Mouse (Mus musculus): ENCODE measurements around the gene Nup107. TPM values are rescaled to one million over a fixed set of nuclear protein-coding genes. Genes with fewer than 3 reads are reported as not detected.

Gene Nup107
- 37.7 and 39.1 TPM in 2 replicates for polyA plus RNA-seq (2014; fragmentation: Nextera tagmentation; extraction: Ambion mirVana)

DNA sequence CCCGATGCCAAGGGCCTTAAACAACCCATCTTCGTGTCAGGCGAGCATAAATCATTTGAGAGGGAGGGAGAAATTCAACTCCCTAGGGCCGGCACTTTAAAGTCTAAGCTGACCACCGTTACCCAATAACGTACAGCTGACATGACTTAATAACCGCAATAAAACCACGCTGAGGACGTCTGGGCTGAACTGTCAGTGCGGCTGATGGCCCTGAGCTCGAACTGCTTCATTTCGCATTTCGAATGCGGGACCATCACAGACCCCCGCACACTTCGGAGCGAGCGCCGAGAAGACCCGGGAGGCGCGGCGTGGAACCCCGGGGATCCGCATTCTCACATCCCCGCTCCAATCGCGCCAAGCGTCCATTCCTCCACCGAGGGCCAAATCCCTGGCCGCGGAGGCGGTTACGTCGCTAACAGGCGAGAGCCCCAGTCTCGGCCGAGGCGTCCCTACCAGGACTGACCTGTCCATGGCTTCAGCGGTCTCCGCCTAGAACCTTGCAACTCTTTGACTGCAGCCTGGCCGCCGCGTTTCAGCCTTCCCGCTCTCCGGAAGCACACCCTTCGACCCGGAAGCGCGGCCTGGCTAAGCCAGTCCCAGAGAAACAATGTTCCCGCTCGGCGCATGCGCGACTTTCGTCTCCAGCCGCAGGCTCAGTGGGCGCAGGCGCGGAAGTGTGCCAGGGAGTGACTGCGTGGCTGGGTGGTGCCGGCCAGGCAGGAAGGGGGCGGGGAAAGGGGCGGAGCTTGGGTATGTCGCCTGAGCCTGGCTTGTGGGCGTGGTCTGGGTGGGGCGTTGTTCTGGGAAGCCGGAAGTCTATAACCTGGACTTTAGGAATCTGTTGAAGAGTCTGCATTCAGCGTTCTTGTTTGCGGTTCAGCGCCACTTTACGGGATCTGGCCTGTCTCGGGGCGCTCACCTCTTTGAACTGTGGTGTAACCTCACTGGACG is at the start of gene Nup107:
TSS of gene Nup107 (minus strand) at position 565 of the 951 bp plus-strand sequence.
- WGBS, result under 1% methylated on average over 75 of the region's 75 CpGs
- H3K9ac ChIP-seq, result peak within 1 kb of the TSS; percentile 73
- no peaks in the 10 kb centered on the region for H3K27me3 ChIP-seq (ENCODE audit: control insufficient read depth, insufficient read depth, low read length)
- H3K4me1 ChIP-seq (replicated peaks; ENCODE audit: control insufficient read depth, insufficient read depth, low read length), result peaks cover 15% of the 10 kb centered on the region; the same call in 1 of the 2 replicates
- H3K4me2 ChIP-seq (replicated peaks), result peak within 1 kb of the TSS; percentile 74
- H3K27ac ChIP-seq, result peak within 1 kb of the TSS; percentile 69; the same call in 1 of the 2 replicates
- H3K9me3 ChIP-seq (ENCODE audit: control insufficient read depth, low read length), result no peaks in the 10 kb centered on the region; the same call in 1 of the 2 replicates
- peaks cover 4% of the 10 kb centered on the region for H3K36me3 ChIP-seq (replicated peaks; ENCODE audit: control insufficient read depth, insufficient read depth)
- ATAC-seq (ENCODE audit: low FRiP score), result peak; percentile 98
- H3K4me3 ChIP-seq (replicated peaks; ENCODE audit: low read length), result peak within 1 kb of the TSS; percentile 75
- DNase-seq (ENCODE audit: low spot score), result peak; percentile 100

DNA sequence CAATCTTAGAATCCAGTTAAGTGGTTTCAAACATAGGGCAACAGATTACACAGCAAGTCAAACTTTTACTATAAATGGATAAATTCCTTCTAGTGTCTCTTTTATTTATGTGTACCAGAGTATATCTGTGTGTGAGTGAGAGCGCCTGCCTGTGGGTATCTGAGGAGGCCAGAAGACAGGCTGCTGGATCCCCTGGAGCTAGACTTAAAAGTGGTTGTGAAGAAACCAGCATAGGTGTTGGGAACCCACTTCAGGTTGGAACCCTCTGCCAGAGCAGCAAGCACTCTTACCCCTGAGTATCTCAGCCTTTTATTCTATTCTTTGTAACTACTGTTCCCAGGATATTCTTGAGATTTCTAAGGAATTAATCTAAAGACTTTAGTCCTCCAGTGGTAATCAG is 49.3 kb upstream of the Nup107 start:
- DNase-seq (ENCODE audit: low spot score) (no peak), ATAC-seq (ENCODE audit: low FRiP score) (no peak)
- H3K36me3 ChIP-seq (replicated peaks; ENCODE audit: control insufficient read depth, insufficient read depth), result no peaks in the 10 kb centered on the region
- H3K4me1 ChIP-seq (replicated peaks; ENCODE audit: control insufficient read depth, insufficient read depth, low read length), result peaks cover 19% of the 10 kb centered on the region
- H3K4me2 ChIP-seq (replicated peaks), result no peak overlapping the region
- no peak overlapping the region for H3K27ac ChIP-seq
- H3K4me3 ChIP-seq (replicated peaks; ENCODE audit: low read length), result no peak overlapping the region
- WGBS, result 91% methylated on average over 1 of the region's 1 CpGs
- H3K27me3 ChIP-seq (ENCODE audit: control insufficient read depth, insufficient read depth, low read length), result no peaks in the 10 kb centered on the region
- H3K9ac ChIP-seq, result no peak overlapping the region
- H3K9me3 ChIP-seq (ENCODE audit: control insufficient read depth, low read length), result no peaks in the 10 kb centered on the region

DNA sequence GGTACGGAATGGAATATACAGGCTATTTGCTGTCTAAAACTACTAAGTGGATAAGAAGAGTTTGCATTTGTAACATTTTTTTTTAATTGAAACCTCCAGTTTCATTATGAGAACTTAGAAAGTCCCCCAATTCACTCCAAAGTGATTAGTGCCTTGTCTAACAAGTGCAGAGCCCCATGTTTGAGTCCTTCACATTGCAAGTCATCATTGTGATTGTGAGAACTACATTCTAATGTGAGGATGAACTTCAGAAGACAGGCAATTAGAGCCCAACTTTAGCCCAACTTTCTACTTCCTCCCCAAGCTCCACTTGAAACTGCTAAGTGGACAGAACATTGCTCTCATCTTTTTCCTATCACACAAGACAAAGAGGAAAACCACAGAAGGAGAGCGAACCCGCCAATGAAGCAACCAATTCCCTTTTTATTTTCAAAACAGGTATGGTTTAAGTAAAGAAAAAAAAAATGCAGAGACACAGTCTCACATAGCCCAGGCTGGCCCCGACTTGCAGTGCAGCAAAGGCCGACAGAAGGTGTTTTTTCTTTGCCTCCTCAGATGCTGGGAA is 48.0 kb upstream of the Nup107 start:
- no peak for ATAC-seq (ENCODE audit: low FRiP score)
- Histone ChIP-seq H3K4me1 (replicated peaks; ENCODE audit: control insufficient read depth, insufficient read depth, low read length) (peaks cover 15% of the 10 kb centered on the region), H3K27ac (no peak overlapping the region), H3K9ac (no peak overlapping the region), H3K4me3 (replicated peaks; ENCODE audit: low read length) (no peak overlapping the region), H3K9me3 (ENCODE audit: control insufficient read depth, low read length) (no peaks in the 10 kb centered on the region), H3K36me3 (replicated peaks; ENCODE audit: control insufficient read depth, insufficient read depth) (no peaks in the 10 kb centered on the region), H3K4me2 (replicated peaks) (no peak overlapping the region), H3K27me3 (ENCODE audit: control insufficient read depth, insufficient read depth, low read length) (no peaks in the 10 kb centered on the region)
- no peak for DNase-seq (ENCODE audit: low spot score)
- WGBS, result 95% methylated on average over 5 of the region's 5 CpGs

DNA sequence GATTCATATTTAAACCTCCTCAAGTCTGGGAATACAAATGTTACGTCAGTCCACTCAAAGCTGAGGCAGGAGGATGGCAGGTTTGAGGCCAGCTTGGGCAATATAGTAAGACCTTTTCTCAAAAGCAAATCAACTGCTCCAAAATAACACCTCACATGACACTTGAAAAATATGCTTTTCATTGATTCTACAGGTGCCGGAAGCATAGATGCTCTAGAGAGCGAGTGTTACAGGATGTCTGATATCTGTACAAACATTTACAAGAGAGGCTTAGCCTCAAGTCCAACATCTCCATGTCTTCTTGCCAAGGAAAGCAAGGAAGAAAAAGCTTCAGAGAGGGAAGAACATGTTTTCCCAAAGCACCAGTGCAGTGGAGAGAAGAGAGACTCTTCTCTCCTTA is 47.2 kb upstream of the Nup107 start:
- no peak overlapping the region for H3K4me2 ChIP-seq (replicated peaks)
- H3K27ac ChIP-seq, result no peak overlapping the region
- ATAC-seq (ENCODE audit: low FRiP score), result no peak
- no peaks in the 10 kb centered on the region for H3K27me3 ChIP-seq (ENCODE audit: control insufficient read depth, insufficient read depth, low read length)
- no peak overlapping the region for H3K9ac ChIP-seq
- H3K4me3 ChIP-seq (replicated peaks; ENCODE audit: low read length), result no peak overlapping the region
- no peaks in the 10 kb centered on the region for H3K9me3 ChIP-seq (ENCODE audit: control insufficient read depth, low read length)
- H3K4me1 ChIP-seq (replicated peaks; ENCODE audit: control insufficient read depth, insufficient read depth, low read length), result peaks cover 14% of the 10 kb centered on the region
- DNase-seq (ENCODE audit: low spot score), result no peak
- 92% methylated on average over 3 of the region's 3 CpGs for WGBS
- no peaks in the 10 kb centered on the region for H3K36me3 ChIP-seq (replicated peaks; ENCODE audit: control insufficient read depth, insufficient read depth)

DNA sequence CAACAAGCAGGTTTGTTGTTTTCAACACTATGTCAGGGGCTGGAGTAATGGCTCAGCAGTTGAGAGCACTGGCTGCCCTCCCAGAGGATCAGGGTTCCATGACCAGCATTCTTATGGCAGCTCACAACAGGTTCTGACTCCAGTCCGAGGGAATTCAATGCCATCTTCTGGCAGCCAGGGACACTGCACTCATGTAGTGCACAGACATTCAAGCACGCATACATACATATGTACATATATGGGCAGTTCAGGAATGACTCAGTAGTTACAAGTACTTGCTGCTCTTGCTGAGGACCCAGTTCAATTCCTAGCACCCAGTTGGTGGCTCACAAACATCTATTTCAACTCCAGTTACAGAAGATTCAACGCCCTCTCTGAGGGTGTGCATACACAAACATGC is 46.4 kb upstream of the Nup107 start:
- H3K9me3 ChIP-seq (ENCODE audit: control insufficient read depth, low read length), result no peaks in the 10 kb centered on the region
- H3K36me3 ChIP-seq (replicated peaks; ENCODE audit: control insufficient read depth, insufficient read depth), result no peaks in the 10 kb centered on the region
- WGBS, result 93% methylated on average over 3 of the region's 3 CpGs
- no peak for DNase-seq (ENCODE audit: low spot score)
- H3K27me3 ChIP-seq (ENCODE audit: control insufficient read depth, insufficient read depth, low read length), result no peaks in the 10 kb centered on the region
- ATAC-seq (ENCODE audit: low FRiP score), result no peak
- no peak overlapping the region for H3K27ac ChIP-seq
- no peak overlapping the region for H3K4me3 ChIP-seq (replicated peaks; ENCODE audit: low read length)
- no peak overlapping the region for H3K9ac ChIP-seq
- H3K4me2 ChIP-seq (replicated peaks), result no peak overlapping the region
- H3K4me1 ChIP-seq (replicated peaks; ENCODE audit: control insufficient read depth, insufficient read depth, low read length), result peaks cover 5% of the 10 kb centered on the region

DNA sequence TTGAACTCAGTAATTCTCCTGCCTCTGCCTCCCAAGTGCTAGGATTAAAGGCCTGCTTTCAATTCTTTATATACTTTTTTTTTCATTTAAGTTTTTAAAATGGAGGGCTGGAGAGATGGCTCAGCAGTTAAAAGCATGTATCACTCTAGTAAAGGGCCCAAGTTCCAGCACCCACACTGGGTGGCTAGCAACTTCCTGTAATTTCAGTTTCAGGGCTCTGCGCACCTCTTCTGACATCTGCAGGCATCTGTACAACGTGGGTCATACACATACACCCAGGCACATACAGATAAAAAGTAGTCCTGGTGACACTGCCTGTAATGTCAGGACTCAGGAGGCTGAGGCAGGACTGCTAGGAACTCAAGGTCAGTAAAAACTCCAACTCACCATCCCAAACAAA is 43.8 kb upstream of the Nup107 start:
- Histone ChIP-seq H3K27ac (no peak overlapping the region), H3K27me3 (ENCODE audit: control insufficient read depth, insufficient read depth, low read length) (no peaks in the 10 kb centered on the region), H3K36me3 (replicated peaks; ENCODE audit: control insufficient read depth, insufficient read depth) (no peaks in the 10 kb centered on the region), H3K4me3 (replicated peaks; ENCODE audit: low read length) (no peak overlapping the region), H3K4me2 (replicated peaks) (no peak overlapping the region), H3K4me1 (replicated peaks; ENCODE audit: control insufficient read depth, insufficient read depth, low read length) (no peaks in the 10 kb centered on the region), H3K9ac (no peak overlapping the region), H3K9me3 (ENCODE audit: control insufficient read depth, low read length) (no peaks in the 10 kb centered on the region)
- no peak for DNase-seq (ENCODE audit: low spot score)
- ATAC-seq (ENCODE audit: low FRiP score), result no peak
- WGBS, result 94% methylated on average over 2 of the region's 2 CpGs

DNA sequence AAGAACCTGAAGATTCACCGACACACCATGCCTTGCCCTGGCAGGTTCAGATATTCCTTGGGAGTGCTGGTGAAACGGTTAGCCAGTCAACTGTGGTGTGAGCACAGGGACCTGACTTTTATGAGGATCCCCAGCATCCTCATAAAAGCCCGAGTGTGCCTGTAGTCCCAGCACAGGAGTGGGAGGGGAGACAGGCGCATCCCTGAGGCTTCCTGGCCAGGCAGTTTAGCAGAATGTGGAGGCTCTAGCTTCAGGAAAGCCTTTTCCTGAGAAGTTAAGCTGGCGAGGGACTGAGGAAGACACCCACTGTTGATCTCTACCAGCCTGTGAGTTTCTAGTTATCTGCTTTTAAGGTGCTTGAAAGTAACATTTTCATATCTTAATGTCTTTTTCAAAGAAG is 42.9 kb upstream of the Nup107 start:
- Histone ChIP-seq H3K9me3 (ENCODE audit: control insufficient read depth, low read length) (no peaks in the 10 kb centered on the region), H3K27ac (no peak overlapping the region), H3K36me3 (replicated peaks; ENCODE audit: control insufficient read depth, insufficient read depth) (no peaks in the 10 kb centered on the region), H3K9ac (no peak overlapping the region), H3K4me2 (replicated peaks) (no peak overlapping the region), H3K27me3 (ENCODE audit: control insufficient read depth, insufficient read depth, low read length) (no peaks in the 10 kb centered on the region), H3K4me1 (replicated peaks; ENCODE audit: control insufficient read depth, insufficient read depth, low read length) (no peaks in the 10 kb centered on the region), H3K4me3 (replicated peaks; ENCODE audit: low read length) (no peak overlapping the region)
- DNase-seq (ENCODE audit: low spot score), result no peak
- WGBS, result 72% methylated on average over 5 of the region's 5 CpGs
- no peak for ATAC-seq (ENCODE audit: low FRiP score)

DNA sequence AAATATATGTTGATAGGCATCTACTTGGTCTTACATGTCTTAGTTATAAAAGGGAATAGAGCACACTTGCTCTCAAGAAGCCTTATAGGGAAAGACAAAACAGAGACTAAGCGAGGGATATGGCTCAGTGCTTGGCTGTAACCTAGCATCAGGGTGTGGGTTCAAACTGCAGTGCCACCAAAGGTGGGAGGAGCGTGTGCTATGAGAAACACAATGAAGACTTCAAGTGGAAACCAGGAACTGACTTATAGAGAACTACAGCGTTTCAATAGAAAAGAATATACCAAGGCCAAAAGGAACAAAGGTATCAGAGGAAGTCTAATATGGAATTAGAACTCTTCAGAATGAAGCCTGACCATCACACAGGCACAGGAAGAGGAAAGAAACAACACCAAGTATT is 38.3 kb upstream of the Nup107 start:
- 98% methylated on average over 3 of the region's 3 CpGs for WGBS
- Histone ChIP-seq H3K4me2 (replicated peaks) (no peak overlapping the region), H3K9ac (no peak overlapping the region), H3K9me3 (ENCODE audit: control insufficient read depth, low read length) (no peaks in the 10 kb centered on the region), H3K4me1 (replicated peaks; ENCODE audit: control insufficient read depth, insufficient read depth, low read length) (no peaks in the 10 kb centered on the region), H3K4me3 (replicated peaks; ENCODE audit: low read length) (no peak overlapping the region), H3K36me3 (replicated peaks; ENCODE audit: control insufficient read depth, insufficient read depth) (no peaks in the 10 kb centered on the region), H3K27ac (no peak overlapping the region), H3K27me3 (ENCODE audit: control insufficient read depth, insufficient read depth, low read length) (no peaks in the 10 kb centered on the region)
- no peak for ATAC-seq (ENCODE audit: low FRiP score)
- no peak for DNase-seq (ENCODE audit: low spot score)

DNA sequence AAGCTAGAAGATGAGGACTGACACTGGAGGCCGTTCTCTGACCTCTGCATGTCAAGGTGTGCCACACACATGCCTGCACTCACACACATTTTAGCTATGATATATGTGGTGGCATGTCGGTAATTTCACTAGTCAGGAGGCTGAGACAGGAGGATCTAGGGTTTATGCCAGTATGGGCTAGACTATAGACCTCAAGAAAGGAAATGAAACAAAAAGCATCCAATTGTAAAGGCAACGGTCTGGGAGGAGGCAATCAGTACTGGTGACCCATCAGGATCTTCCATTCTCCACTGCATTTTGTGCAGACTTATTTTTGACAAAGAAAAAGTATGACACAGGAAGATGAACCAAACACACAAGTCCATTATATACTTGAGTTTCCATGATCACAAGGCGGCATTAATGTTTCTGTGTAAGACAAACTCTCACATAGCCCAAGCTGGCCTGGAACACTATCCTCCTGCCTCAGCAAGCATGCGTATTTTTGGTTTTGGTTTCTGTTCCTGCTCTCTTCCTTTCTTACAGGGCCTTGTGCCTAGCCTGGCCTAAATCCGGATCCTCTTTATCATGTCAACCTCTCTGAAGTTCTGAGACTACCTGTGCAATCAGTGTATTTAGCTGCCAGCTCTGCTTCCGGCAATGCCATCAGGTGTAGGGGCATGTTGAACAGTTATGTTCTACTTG is 37.1 kb upstream of the Nup107 start:
- no peak overlapping the region for H3K27ac ChIP-seq
- WGBS, result 96% methylated on average over 7 of the region's 7 CpGs

More for the DNA sequence above, 37.1 kb upstream of the Nup107 start:
- DNase-seq (ENCODE audit: low spot score) (no peak), ATAC-seq (ENCODE audit: low FRiP score) (no peak)
- H3K4me3 ChIP-seq (replicated peaks; ENCODE audit: low read length), result no peak overlapping the region
- no peak overlapping the region for H3K4me2 ChIP-seq (replicated peaks)
- H3K4me1 ChIP-seq (replicated peaks; ENCODE audit: control insufficient read depth, insufficient read depth, low read length), result no peaks in the 10 kb centered on the region
- H3K9me3 ChIP-seq (ENCODE audit: control insufficient read depth, low read length), result no peaks in the 10 kb centered on the region
- H3K27me3 ChIP-seq (ENCODE audit: control insufficient read depth, insufficient read depth, low read length), result no peaks in the 10 kb centered on the region
- no peaks in the 10 kb centered on the region for H3K36me3 ChIP-seq (replicated peaks; ENCODE audit: control insufficient read depth, insufficient read depth)
- H3K9ac ChIP-seq, result no peak overlapping the region
